Mouse (Mus musculus): ENCODE data around the gene Disp1. TPM values are rescaled to one million over a fixed set of nuclear protein-coding genes. Genes with fewer than 3 reads are reported as not detected.

The Disp1 gene
- total and polyA plus RNA-seq, 2 experiments, result 0.83 to 3.4 TPM

DNA sequence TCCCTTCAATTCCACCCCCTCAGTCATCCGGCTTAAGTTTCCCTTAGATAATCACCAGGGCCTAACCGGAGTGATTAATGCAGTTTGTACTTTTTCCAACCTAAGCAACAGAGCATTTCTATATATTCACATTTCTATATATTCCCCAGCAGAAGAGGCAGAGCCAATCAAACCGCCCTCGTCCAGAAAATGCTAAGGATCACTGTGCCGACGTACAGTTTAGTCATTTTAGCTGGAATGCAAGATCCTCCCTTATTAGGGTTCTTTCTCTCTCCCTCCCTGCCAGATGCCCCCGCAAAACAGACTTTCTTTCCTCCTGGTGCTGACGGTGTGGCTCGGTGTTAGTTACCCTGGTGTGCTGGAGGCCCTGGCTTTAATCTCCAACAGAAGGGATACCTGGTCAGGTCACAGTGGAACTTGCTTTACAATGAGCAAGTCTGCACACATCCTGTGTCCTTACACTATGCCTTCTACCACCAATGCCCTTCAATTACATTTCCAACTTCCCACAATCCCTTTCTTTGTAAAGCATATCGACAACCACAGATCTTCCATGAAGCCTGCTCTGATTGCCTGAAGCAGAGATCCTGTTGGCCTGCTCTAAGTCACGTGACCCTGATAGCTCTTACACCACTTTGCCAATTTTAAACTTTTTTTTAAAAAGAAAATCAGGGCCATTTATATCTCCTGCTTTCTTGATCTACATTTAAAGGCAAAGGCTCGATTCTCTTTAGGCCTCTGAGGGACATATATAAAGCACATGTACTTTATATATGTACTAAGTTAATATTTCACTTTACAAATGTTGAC lies 69.6 kb downstream of the Disp1 start:
- DNase-seq (ENCODE audit: extremely low read depth, low read depth, low spot score), result no peak
- Histone ChIP-seq H3K27ac (replicated peaks; ENCODE audit: insufficient read depth, low read depth, low read length) (no peak overlapping the region), H3K4me3 (ENCODE audit: insufficient read depth, low read depth, low read length) (no peak overlapping the region), H3K79me2 (ENCODE audit: control insufficient read depth, insufficient read depth, low read length) (no peaks in the 10 kb centered on the region), H3K36me3 (ENCODE audit: control insufficient read depth, insufficient read depth, low read length) (no peaks in the 10 kb centered on the region), H3K27me3 (ENCODE audit: control insufficient read depth, insufficient read depth, low read length) (no peaks in the 10 kb centered on the region), H3K4me1 (ENCODE audit: control insufficient read depth, insufficient read depth, low read length) (peaks cover 4% of the 10 kb centered on the region; the same call in 1 of the 2 replicates), H3K9ac (ENCODE audit: low read depth, low read length) (no peak overlapping the region)
- 80% methylated on average over 12 of the region's 12 CpGs for whole genome bisulfite sequencing
- TF ChIP-seq POLR2A (IDR thresholded peaks at IDR 0.05; ENCODE audit: extremely low read depth, insufficient read depth, low read length) (no peak), CTCF (IDR thresholded peaks at IDR 0.05; ENCODE audit: low read depth, low read length) (no peak)

DNA sequence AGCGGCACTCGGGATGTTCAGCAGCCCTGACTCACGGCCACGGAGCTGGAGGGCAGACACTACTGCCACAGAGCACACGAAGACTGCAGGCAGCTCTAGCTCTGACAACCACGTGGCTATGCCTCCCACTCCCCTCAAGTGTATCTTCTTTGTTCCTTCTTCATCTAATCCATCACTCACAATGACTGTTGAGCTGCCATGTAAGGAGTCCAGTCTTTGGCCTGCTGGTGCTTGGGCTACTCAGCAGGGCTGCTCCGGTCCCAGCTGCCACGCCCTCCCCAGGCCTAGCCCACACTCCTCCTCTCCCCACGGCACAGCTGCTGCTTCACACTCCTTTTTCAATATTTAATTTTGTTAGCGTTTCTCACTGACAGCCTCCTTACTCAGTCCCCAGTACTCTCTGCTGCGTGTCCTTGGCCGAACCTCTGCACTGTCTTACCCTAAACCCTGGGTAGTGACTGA lies 70.9 kb downstream of the Disp1 start:
- Histone ChIP-seq H3K4me3 (ENCODE audit: insufficient read depth, low read depth, low read length) (no peak overlapping the region), H3K27me3 (ENCODE audit: control insufficient read depth, insufficient read depth, low read length) (no peaks in the 10 kb centered on the region), H3K4me1 (ENCODE audit: control insufficient read depth, insufficient read depth, low read length) (peaks cover 8% of the 10 kb centered on the region; the same call in 1 of the 2 replicates), H3K27ac (replicated peaks; ENCODE audit: insufficient read depth, low read depth, low read length) (no peak overlapping the region), H3K36me3 (ENCODE audit: control insufficient read depth, insufficient read depth, low read length) (no peaks in the 10 kb centered on the region), H3K9ac (ENCODE audit: low read depth, low read length) (no peak overlapping the region), H3K79me2 (ENCODE audit: control insufficient read depth, insufficient read depth, low read length) (no peaks in the 10 kb centered on the region)
- no peak for TF ChIP-seq CTCF (IDR thresholded peaks at IDR 0.05; ENCODE audit: low read depth, low read length)
- TF ChIP-seq POLR2A (IDR thresholded peaks at IDR 0.05; ENCODE audit: extremely low read depth, insufficient read depth, low read length), result no peak
- DNase-seq (ENCODE audit: extremely low read depth, low read depth, low spot score), result no peak
- WGBS, result 88% methylated on average over 12 of the region's 12 CpGs

DNA sequence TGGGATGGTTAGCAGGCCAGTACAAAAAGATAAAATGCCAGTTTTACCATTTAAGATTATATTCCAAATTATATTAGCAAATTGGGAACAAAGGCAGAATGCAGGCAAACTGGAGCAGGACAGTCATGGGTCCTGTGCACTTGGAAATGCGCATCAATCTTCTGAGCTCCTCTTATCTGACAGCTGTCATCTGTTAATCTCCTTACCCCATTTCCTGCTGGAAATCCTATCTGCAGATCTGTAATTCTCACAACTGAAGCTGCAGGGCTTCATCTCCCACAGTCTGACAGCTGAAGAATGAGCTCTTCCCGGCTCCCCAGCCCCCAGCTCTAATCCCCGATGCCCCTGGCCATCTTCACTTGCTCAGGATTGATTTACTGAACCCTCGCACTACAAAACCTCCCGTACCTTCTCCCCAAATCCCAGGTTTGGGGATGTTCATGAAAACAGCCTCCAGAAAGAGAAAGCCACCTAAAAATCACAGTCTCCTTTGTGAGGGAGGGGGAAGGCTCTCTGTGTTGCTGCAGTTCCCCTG lies 71.7 kb downstream of the Disp1 start:
- no peak overlapping the region for H3K4me3 ChIP-seq (ENCODE audit: insufficient read depth, low read depth, low read length)
- H3K27ac ChIP-seq (replicated peaks; ENCODE audit: insufficient read depth, low read depth, low read length), result no peak overlapping the region
- H3K9ac ChIP-seq (ENCODE audit: low read depth, low read length), result no peak overlapping the region
- 93% methylated on average over 5 of the region's 5 CpGs for WGBS
- no peaks in the 10 kb centered on the region for H3K79me2 ChIP-seq (ENCODE audit: control insufficient read depth, insufficient read depth, low read length)
- H3K27me3 ChIP-seq (ENCODE audit: control insufficient read depth, insufficient read depth, low read length), result no peaks in the 10 kb centered on the region
- DNase-seq (ENCODE audit: extremely low read depth, low read depth, low spot score), result no peak
- no peaks in the 10 kb centered on the region for H3K36me3 ChIP-seq (ENCODE audit: control insufficient read depth, insufficient read depth, low read length)
- H3K4me1 ChIP-seq (ENCODE audit: control insufficient read depth, insufficient read depth, low read length), result peaks cover 8% of the 10 kb centered on the region; the same call in 1 of the 2 replicates
- TF ChIP-seq POLR2A (IDR thresholded peaks at IDR 0.05; ENCODE audit: extremely low read depth, insufficient read depth, low read length), result no peak
- TF ChIP-seq CTCF (IDR thresholded peaks at IDR 0.05; ENCODE audit: low read depth, low read length), result no peak

DNA sequence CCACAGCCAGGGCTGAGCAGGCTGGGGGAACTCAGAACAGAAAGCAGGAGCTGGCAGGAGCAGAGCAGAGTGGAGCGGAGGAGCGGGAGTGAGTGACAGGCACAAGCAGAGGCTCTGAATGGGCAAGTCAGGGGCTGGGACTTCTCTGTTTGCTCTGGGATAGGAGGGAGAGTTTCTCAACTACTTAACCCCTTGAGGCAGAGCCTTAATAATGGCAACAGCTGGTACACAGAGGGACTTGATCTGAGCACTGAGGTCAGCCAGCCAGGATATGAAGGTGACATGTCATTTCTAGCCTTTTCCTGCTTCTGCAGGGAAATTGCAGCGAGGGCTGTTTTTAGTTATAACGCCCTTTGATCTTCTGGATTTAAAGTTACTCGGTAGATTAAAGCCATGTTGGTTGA lies 73.9 kb downstream of the Disp1 start:
- DNase-seq (ENCODE audit: extremely low read depth, low read depth, low spot score), result peak; percentile 65
- peaks cover 8% of the 10 kb centered on the region; the same call in 1 of the 2 replicates for H3K4me1 ChIP-seq (ENCODE audit: control insufficient read depth, insufficient read depth, low read length)
- H3K36me3 ChIP-seq (ENCODE audit: control insufficient read depth, insufficient read depth, low read length), result no peaks in the 10 kb centered on the region
- H3K27me3 ChIP-seq (ENCODE audit: control insufficient read depth, insufficient read depth, low read length), result no peaks in the 10 kb centered on the region
- TF ChIP-seq POLR2A (IDR thresholded peaks at IDR 0.05; ENCODE audit: extremely low read depth, insufficient read depth, low read length) (no peak), CTCF (IDR thresholded peaks at IDR 0.05; ENCODE audit: low read depth, low read length) (no peak)
- no peak overlapping the region; the same call in 1 of the 2 replicates for H3K4me3 ChIP-seq (ENCODE audit: insufficient read depth, low read depth, low read length)
- H3K27ac ChIP-seq (replicated peaks; ENCODE audit: insufficient read depth, low read depth, low read length), result no peak overlapping the region
- H3K9ac ChIP-seq (ENCODE audit: low read depth, low read length), result peak overlapping the region; percentile 33; the same call in 1 of the 2 replicates
- H3K79me2 ChIP-seq (ENCODE audit: control insufficient read depth, insufficient read depth, low read length), result no peaks in the 10 kb centered on the region
- 7% methylated on average over 5 of the region's 5 CpGs for WGBS

DNA sequence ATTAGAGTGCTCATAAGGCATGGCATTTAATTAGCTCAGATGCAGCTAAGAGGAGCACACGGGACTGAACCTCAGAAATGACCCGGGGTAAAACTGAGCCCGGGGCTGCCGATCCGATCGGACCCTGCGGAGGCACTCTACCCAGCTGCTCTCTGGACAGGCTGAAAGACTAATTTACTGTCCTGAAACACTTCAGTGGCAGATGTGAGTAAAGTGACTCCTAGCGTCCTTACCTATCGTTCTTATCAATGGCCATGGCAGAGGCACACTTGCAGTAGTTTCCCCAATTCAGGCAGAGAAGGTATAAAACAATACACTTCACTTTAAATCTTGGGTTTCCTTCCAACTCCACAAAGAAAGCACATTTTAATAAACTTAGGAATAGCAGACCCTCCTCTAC lies 74.5 kb downstream of the Disp1 start:
- WGBS, result 9% methylated on average over 9 of the region's 9 CpGs
- H3K9ac ChIP-seq (ENCODE audit: low read depth, low read length), result peak overlapping the region; percentile 33; the same call in 1 of the 2 replicates
- no peaks in the 10 kb centered on the region for H3K79me2 ChIP-seq (ENCODE audit: control insufficient read depth, insufficient read depth, low read length)
- no peak overlapping the region for H3K27ac ChIP-seq (replicated peaks; ENCODE audit: insufficient read depth, low read depth, low read length)
- peak overlapping the region; percentile 28; the same call in 1 of the 2 replicates for H3K4me3 ChIP-seq (ENCODE audit: insufficient read depth, low read depth, low read length)
- no peaks in the 10 kb centered on the region for H3K36me3 ChIP-seq (ENCODE audit: control insufficient read depth, insufficient read depth, low read length)
- TF ChIP-seq POLR2A (IDR thresholded peaks at IDR 0.05; ENCODE audit: extremely low read depth, insufficient read depth, low read length), result no peak
- H3K27me3 ChIP-seq (ENCODE audit: control insufficient read depth, insufficient read depth, low read length), result no peaks in the 10 kb centered on the region
- H3K4me1 ChIP-seq (ENCODE audit: control insufficient read depth, insufficient read depth, low read length), result peaks cover 8% of the 10 kb centered on the region; the same call in 1 of the 2 replicates
- DNase-seq (ENCODE audit: extremely low read depth, low read depth, low spot score), result peak; percentile 22
